Mouse (Mus musculus): ENCODE results near the gene Cat. TPM values are rescaled to one million over a fixed set of nuclear protein-coding genes. Genes with fewer than 3 reads are reported as not detected.

Gene Cat
- polyA plus RNA-seq, 1 experiment from 2014 or later, result 91.9 TPM

DNA sequence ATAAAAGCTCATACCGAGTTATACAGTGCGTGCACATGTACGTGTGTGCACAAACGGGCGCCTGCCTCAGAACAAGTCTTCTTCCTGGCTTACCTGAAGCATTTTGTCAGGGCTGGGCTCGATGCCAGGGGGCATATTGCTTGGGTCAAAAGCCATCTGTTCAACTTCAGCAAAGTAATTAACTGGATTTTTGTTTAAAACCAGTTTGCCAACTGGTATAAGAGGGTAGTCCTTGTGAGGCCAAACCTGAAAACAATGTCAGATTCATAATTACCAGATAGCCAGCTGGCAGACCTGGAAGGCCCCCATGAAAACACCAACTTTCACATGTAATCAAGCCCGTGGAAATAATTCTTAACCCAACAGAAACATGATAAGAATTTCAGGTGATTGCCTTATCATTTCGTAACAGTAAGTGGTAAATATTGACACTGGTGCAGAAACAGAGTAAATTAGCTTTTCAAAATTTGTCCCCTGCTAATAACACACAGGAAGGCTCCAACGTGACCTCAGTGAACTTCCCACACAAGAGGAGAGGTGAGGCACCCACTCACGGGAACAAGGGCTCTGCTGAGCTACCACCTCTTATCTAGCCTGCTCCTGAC lies 17.9 kb downstream of the Cat start:
- no peak overlapping the region for H3K9ac ChIP-seq (replicated peaks; ENCODE audit: low read depth)
- DNase-seq (ENCODE audit: low spot score), result peak; percentile 69
- no peaks in the 10 kb centered on the region for H3K4me1 ChIP-seq (ENCODE audit: insufficient read depth, low read depth, low read length)
- H3K27ac ChIP-seq (ENCODE audit: low read length), result peak overlapping the region; percentile 47; the same call in 1 of the 2 replicates
- H3K4me3 ChIP-seq (ENCODE audit: low read depth, low read length), result no peak overlapping the region
- TF ChIP-seq CTCF (IDR thresholded peaks at IDR 0.05) (no peak), EP300 (IDR thresholded peaks at IDR 0.05) (peak; percentile 70; the same call in 1 of the 2 replicates)
- H3K27me3 ChIP-seq (replicated peaks; ENCODE audit: insufficient read depth, low read length), result no peaks in the 10 kb centered on the region
- no peak overlapping the region for H3K4me2 ChIP-seq (replicated peaks; ENCODE audit: low read depth, low read length)
- 52% methylated on average over 10 of the region's 10 CpGs for WGBS
- peak; percentile 82 for ATAC-seq
- peaks cover 47% of the 10 kb centered on the region for H3K36me3 ChIP-seq (ENCODE audit: insufficient read depth, low read length)
- no peaks in the 10 kb centered on the region for H3K9me3 ChIP-seq (ENCODE audit: low read length)

DNA sequence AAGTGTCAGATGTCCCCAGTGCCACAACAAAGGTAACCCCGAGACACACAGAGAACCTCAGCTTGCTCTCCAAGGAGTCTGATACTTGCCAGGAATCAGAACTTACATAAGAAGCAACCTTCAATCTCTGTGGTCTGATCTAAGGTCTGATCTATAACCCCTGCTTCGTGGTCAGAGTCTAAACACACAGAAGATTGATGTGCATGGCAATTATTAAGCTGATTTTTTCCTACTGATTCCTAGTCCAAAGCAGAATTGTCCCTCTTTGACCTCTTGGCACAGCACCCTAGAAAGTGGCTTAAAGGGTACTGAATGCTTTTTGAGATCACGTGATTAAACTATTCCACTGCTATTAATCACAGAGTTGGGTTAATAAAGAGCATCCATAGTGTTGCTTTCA lies 18.7 kb downstream of the Cat start:
- Histone ChIP-seq H3K4me3 (ENCODE audit: low read depth, low read length) (no peak overlapping the region), H3K9ac (replicated peaks; ENCODE audit: low read depth) (no peak overlapping the region), H3K4me1 (ENCODE audit: insufficient read depth, low read depth, low read length) (no peaks in the 10 kb centered on the region), H3K9me3 (ENCODE audit: low read length) (no peaks in the 10 kb centered on the region), H3K4me2 (replicated peaks; ENCODE audit: low read depth, low read length) (no peak overlapping the region), H3K36me3 (ENCODE audit: insufficient read depth, low read length) (peaks cover 49% of the 10 kb centered on the region), H3K27me3 (replicated peaks; ENCODE audit: insufficient read depth, low read length) (no peaks in the 10 kb centered on the region), H3K27ac (ENCODE audit: low read length) (no peak overlapping the region)
- ATAC-seq (no peak), DNase-seq (ENCODE audit: low spot score) (no peak)
- no peak for TF ChIP-seq CTCF (IDR thresholded peaks at IDR 0.05)
- 69% methylated on average over 3 of the region's 3 CpGs for WGBS

DNA sequence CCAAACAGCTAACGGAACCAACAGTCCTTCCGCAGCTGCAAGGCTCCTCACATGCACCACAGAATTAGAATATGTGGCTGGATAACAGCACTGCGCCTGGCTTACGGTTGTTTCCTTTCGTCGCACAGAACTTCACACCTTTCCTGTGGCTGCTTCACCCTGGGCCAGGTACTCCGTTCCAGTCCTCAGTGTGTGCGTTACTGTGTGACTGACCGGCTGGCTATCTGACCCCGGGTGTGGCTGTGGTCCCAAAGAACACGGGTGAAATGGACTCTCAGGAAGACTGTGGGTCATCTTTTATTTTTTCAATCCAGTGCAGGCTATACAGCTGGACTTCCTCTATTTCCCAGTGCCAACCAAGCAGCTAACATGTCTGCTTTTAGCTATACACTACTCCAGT lies 19.5 kb downstream of the Cat start:
- H3K4me2 ChIP-seq (replicated peaks; ENCODE audit: low read depth, low read length), result no peak overlapping the region
- no peaks in the 10 kb centered on the region for H3K27me3 ChIP-seq (replicated peaks; ENCODE audit: insufficient read depth, low read length)
- no peak for TF ChIP-seq CTCF (IDR thresholded peaks at IDR 0.05)
- no peak for TF ChIP-seq EP300 (IDR thresholded peaks at IDR 0.05)
- no peak overlapping the region for H3K27ac ChIP-seq (ENCODE audit: low read length)
- ATAC-seq, result no peak
- no peak overlapping the region for H3K9ac ChIP-seq (replicated peaks; ENCODE audit: low read depth)
- H3K4me1 ChIP-seq (ENCODE audit: insufficient read depth, low read depth, low read length), result no peaks in the 10 kb centered on the region
- peaks cover 40% of the 10 kb centered on the region for H3K36me3 ChIP-seq (ENCODE audit: insufficient read depth, low read length)
- no peak overlapping the region for H3K4me3 ChIP-seq (ENCODE audit: low read depth, low read length)
- 90% methylated on average over 11 of the region's 11 CpGs for WGBS
- no peaks in the 10 kb centered on the region for H3K9me3 ChIP-seq (ENCODE audit: low read length)
- DNase-seq (ENCODE audit: low spot score), result no peak

DNA sequence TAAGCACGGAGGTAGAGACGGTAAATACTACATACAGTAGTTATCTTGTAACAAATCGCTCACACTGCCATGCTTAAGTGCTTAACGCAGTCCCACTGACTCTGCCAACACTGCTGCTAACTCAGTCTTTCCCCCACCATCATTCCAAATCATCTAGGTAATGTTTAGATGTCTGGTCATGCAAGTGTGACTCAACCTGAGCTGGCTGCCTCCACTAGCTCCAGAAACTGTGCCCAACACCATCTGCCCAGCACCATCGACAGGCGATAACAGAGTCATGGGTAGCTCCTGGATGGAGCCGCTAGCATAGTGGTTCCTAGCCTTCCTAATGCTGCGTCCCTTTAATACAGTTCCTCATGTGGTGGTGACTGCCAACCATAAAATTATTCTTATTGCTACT lies 20.4 kb downstream of the Cat start:
- TF ChIP-seq CTCF (IDR thresholded peaks at IDR 0.05) (no peak), EP300 (IDR thresholded peaks at IDR 0.05) (no peak)
- peaks cover 32% of the 10 kb centered on the region for H3K36me3 ChIP-seq (ENCODE audit: insufficient read depth, low read length)
- no peaks in the 10 kb centered on the region for H3K9me3 ChIP-seq (ENCODE audit: low read length)
- WGBS, result 95% methylated on average over 8 of the region's 8 CpGs
- no peak overlapping the region for H3K27ac ChIP-seq (ENCODE audit: low read length)
- H3K9ac ChIP-seq (replicated peaks; ENCODE audit: low read depth), result no peak overlapping the region
- ATAC-seq (no peak), DNase-seq (ENCODE audit: low spot score) (no peak)
- no peak overlapping the region for H3K4me2 ChIP-seq (replicated peaks; ENCODE audit: low read depth, low read length)
- no peaks in the 10 kb centered on the region for H3K4me1 ChIP-seq (ENCODE audit: insufficient read depth, low read depth, low read length)
- H3K27me3 ChIP-seq (replicated peaks; ENCODE audit: insufficient read depth, low read length), result no peaks in the 10 kb centered on the region
- H3K4me3 ChIP-seq (ENCODE audit: low read depth, low read length), result no peak overlapping the region

DNA sequence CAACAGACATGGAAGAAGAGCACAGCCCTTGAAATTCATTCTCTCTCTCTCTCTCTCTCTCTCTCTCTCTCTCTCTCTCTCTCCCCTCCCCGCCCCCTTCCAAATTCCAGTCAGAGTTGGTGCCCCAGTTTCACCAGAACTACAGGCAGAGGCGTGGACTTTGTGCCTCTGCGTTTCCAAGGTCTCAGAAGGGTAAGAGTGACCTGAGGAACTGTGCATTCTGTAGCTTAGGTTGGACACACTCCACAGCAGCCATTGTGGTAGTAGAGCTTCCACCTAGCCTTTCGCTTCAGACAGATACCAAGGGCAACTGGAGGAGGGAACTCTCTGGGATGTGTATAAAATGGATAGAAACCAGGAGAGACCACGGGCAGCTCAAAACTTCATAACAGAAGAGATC lies 22.2 kb downstream of the Cat start:
- no peak for DNase-seq (ENCODE audit: low spot score)
- Histone ChIP-seq H3K4me3 (ENCODE audit: low read depth, low read length) (no peak overlapping the region), H3K9ac (replicated peaks; ENCODE audit: low read depth) (no peak overlapping the region), H3K36me3 (ENCODE audit: insufficient read depth, low read length) (peaks cover 45% of the 10 kb centered on the region), H3K4me2 (replicated peaks; ENCODE audit: low read depth, low read length) (no peak overlapping the region), H3K27me3 (replicated peaks; ENCODE audit: insufficient read depth, low read length) (no peaks in the 10 kb centered on the region), H3K27ac (ENCODE audit: low read length) (no peak overlapping the region), H3K4me1 (ENCODE audit: insufficient read depth, low read depth, low read length) (no peaks in the 10 kb centered on the region), H3K9me3 (ENCODE audit: low read length) (no peaks in the 10 kb centered on the region)
- TF ChIP-seq EP300 (IDR thresholded peaks at IDR 0.05) (no peak), CTCF (IDR thresholded peaks at IDR 0.05) (no peak)
- ATAC-seq, result no peak
- 85% methylated on average over 5 of the region's 5 CpGs for WGBS

DNA sequence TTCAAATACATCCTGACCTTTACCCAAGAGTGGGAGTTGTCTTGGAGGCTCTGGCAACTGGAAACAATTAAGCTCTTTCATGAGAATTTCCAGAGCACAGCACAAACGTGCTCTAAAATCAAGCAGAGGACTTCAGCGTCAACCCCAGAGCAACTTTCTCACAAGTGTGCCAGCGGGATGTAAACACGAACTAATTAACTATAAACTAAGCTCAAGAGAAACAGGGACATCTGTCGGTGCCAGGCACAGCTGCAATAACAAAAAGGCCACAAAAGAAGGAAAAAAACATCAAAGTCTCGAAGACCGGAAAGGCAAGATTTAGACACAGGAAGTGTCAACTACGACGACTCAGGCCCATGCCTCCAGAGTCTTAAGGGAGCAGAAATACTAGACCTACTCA lies 23.2 kb downstream of the Cat start:
- no peak for DNase-seq (ENCODE audit: low spot score)
- ATAC-seq, result no peak
- H3K27me3 ChIP-seq (replicated peaks; ENCODE audit: insufficient read depth, low read length), result no peaks in the 10 kb centered on the region
- H3K4me2 ChIP-seq (replicated peaks; ENCODE audit: low read depth, low read length), result no peak overlapping the region
- peaks cover 47% of the 10 kb centered on the region for H3K36me3 ChIP-seq (ENCODE audit: insufficient read depth, low read length)
- no peaks in the 10 kb centered on the region for H3K9me3 ChIP-seq (ENCODE audit: low read length)
- peak overlapping the region; percentile 43 for H3K27ac ChIP-seq (ENCODE audit: low read length)
- WGBS, result 25% methylated on average over 9 of the region's 9 CpGs
- TF ChIP-seq CTCF (IDR thresholded peaks at IDR 0.05), result no peak
- TF ChIP-seq EP300 (IDR thresholded peaks at IDR 0.05), result no peak
- H3K4me3 ChIP-seq (ENCODE audit: low read depth, low read length), result no peak overlapping the region
- no peak overlapping the region for H3K9ac ChIP-seq (replicated peaks; ENCODE audit: low read depth)
- H3K4me1 ChIP-seq (ENCODE audit: insufficient read depth, low read depth, low read length), result no peaks in the 10 kb centered on the region

DNA sequence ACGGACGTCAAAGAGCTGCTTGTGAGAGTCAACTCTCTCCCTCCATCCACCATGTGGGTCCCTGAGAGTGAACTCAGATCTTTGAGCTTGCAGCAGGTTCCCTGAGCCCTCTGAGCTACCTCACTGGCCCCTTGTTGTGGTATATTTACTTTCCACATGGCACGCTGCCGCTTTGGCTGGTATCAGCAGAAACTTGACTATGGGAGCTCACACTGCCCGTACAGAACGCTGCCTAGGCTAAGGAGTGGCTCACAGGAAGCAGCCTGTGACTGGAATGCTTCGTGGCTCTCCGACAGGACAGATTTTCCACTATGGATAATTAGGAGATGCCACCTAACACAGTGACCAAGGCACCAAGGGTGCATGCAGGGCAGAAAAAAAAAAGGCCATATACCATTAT lies 23.8 kb downstream of the Cat start:
- H3K4me2 ChIP-seq (replicated peaks; ENCODE audit: low read depth, low read length), result no peak overlapping the region
- DNase-seq (ENCODE audit: low spot score), result peak; percentile 41

More for the DNA sequence above, 23.8 kb downstream of the Cat start:
- ATAC-seq, result peak; percentile 53
- Histone ChIP-seq H3K9ac (replicated peaks; ENCODE audit: low read depth) (no peak overlapping the region), H3K27me3 (replicated peaks; ENCODE audit: insufficient read depth, low read length) (no peaks in the 10 kb centered on the region), H3K27ac (ENCODE audit: low read length) (peak overlapping the region; percentile 43; the same call in 1 of the 2 replicates), H3K36me3 (ENCODE audit: insufficient read depth, low read length) (peaks cover 45% of the 10 kb centered on the region), H3K4me1 (ENCODE audit: insufficient read depth, low read depth, low read length) (no peaks in the 10 kb centered on the region), H3K9me3 (ENCODE audit: low read length) (no peaks in the 10 kb centered on the region), H3K4me3 (ENCODE audit: low read depth, low read length) (no peak overlapping the region)
- TF ChIP-seq CTCF (IDR thresholded peaks at IDR 0.05) (no peak), EP300 (IDR thresholded peaks at IDR 0.05) (no peak)
- 56% methylated on average over 8 of the region's 8 CpGs for WGBS

Data from lung, postnatal 0 days (tissue).